Mouse (Mus musculus) thymus, postnatal 14 days (tissue): ENCODE measurements around the gene Stat1.

ENCODE experiments used
- DNase-seq: peaks from one replicate; pipeline ENCODE4 v3.0.0; 2021

The Stat1 gene

DNA sequence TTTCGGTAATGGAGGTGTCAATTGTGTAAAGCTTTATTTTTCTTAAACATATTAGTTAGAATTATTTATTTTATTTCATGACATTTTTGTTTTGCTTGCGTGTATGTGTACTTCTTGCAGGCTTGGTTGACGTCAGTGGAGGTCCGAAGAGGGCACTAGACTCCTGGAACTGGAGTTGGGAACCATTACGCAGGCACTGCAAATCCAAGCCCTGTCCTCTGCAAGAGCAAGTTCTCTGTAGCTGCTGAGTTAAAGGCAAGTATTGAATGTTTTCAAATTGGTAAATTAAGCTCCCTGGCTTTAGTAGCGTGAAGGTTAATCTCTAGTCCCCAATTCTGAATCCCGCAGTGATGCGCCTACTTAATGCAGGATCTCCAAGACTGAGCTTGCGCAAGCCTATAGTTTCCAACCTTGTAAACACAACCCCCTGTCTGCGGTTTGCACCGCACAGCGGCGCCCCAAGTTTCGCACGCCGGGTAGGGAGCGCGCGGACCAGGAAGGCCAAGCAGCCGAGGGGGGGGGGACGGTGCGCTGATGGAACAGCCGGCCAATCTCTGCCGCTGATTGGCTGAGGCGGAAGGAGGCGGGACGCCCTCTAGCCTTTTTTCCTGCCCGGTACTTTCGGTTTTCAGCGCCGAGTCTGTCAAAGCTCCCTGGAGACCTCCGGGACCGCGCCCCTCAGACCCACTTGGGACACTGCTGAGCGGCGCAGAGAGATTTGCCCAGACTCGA is at the start of gene Stat1:
Stat1 (plus strand) TSS at position 581 of the 732 bp plus-strand sequence.
- DNase-seq = peak; percentile 93

- DNase-seq = peak; percentile 18
Observed at GRCm38 (mm10) chr1:52079724-52080367, 39.4 kb upstream of the Stat1 start.

- no peak for DNase-seq
Observed at GRCm38 (mm10) chr1:52080375-52080774, 38.9 kb upstream of the Stat1 start.

- DNase-seq = no peak
Observed at GRCm38 (mm10) chr1:52086236-52086635, 33.0 kb upstream of the Stat1 start.

DNA sequence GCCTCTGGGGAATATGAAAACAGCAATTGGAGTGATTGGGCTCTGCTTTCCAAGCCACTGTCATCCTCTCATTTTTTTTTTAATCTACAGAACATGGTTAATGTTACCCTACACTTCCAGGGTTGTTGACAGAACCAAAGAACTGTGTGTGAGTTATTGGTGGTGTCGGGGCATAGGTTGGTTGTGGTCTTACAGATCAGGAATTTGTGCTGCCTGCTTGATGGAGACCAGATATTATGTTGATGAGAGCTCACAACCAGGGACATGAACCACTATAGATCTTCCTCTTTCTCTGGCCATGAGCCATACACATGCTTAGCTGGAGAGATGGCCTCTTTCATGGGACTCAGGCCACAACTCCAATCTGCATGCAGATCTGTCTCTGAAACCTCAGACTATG is 32.1 kb upstream of the Stat1 start:
- no peak for DNase-seq

DNA sequence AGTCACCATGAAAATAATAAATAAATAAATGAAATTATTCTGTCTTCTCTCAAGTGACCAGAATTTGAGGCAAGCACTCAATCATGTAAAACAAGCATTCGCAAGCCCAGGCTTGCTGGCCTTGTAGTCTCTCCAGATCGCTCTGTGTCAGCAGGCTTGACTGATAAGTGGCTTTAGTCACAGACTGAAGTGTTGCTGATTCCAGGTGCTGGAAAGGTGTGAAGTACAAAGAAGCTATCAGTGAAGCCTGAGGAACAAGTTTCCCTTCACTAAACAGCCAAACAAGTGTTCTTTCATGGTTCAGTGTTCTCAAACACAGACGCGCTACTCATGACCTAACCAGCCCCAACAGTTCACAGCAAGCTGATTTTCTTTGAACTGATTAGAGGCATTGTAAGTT is 30.6 kb upstream of the Stat1 start:
- DNase-seq = no peak

DNA sequence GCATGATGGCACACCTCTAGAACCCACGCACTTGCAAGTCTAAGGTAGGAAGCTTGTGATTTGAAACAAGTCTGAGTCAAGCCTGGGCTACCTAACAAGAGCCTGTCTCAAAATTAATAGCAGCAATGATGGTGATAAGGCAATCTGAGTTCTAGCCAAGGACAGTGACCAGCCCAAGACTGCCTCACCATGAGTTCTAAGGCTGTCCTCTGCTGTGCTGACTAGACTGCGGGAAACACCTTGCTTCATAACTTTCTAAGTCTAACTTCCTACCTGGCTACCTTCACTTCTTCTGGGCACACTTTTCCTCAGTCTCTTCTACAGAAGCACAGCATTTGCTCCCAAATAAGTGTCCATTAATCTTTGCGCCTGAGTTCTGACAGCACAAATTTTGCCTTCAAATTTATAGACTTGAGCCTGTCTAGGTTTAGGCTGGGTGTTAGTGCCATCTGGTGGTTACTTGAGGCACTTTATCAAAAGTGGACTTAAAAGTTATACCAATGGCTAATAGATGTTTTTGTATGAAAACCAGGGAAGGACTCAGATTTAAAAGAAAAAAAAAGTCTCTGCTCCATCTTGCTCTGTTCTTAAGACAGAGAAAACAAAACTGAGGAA is 20.5 kb upstream of the Stat1 start:
- peak; percentile 60 for DNase-seq

DNA sequence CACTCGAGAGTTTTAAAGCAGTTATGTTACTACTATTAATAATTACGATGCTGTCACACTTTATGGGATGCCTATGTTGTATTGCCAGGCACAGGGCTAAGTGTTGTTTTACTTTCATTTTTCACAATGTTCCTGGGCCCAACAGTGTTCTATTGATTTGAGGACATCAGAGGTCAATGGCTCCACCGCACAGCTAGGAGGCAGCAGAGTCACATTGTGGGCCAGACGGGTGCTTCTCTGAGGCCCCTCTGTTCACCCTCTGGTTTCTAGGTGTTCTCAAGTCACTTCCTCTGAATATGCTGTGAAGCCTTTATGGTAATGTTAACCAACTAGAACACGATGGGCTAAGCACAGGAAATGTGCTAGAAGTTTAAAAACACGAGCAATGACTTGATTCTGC is 18.7 kb upstream of the Stat1 start:
- DNase-seq = peak; percentile 69

- no peak for DNase-seq
Observed at GRCm38 (mm10) chr1:52102795-52103194, 16.4 kb upstream of the Stat1 start.

GRCm38 (mm10) chr1:52107206-52107605 is 12.0 kb upstream of the Stat1 start:
- DNase-seq = no peak

DNA sequence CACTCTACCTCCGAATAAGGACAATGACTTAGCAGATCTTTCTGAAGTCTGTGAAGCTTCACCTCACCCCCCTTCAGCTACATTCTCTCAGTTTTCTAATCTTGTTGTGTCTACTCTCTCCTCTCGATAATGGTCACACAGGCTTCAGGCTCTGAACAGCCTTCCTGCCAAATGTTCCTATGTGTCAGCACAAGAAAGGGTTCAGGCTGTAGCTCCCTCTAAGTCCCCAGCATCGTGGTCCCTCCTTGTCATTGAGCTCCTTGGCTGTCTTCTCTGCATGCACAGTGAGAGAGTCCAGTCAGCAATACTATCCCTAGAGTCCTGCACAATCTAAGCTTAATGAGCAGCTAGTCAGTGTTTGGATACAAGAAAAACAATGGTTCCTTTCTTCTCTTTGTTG is 8.0 kb upstream of the Stat1 start:
- no peak for DNase-seq

GRCm38 (mm10) chr1:52112301-52112700 is 6.9 kb upstream of the Stat1 start:
- DNase-seq = no peak

DNA sequence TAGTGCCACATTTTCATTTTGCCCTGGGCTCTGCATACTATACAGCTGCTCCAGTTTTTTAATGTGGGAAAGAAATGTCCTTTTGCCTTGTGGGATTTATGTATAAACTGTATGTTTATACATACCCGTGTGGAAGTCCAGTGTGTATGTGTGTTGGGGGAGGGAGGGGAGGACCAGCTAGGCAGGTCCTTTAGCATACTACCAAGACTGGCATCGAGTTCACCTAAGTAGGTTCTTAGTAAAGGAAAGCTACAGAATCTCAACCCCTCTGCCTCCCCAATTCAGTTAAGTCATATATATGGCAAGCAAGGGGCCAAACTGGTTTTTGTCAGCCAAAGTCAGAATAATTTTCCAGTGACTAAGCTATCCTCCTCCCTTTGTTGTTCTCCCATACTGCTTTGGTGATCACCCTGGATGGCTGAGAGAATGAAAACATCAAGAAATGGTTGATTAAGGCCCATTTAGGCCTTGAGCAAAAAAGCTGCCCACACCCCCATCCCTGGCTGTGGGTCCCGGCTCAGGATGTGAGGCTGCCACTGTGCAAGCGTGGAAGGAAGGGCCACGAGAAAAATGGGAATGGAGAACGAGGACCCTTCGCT is 6.1 kb upstream of the Stat1 start:
- DNase-seq = no peak

GRCm38 (mm10) chr1:52113666-52114069 is 5.6 kb upstream of the Stat1 start:
- DNase-seq = peak; percentile 99

DNA sequence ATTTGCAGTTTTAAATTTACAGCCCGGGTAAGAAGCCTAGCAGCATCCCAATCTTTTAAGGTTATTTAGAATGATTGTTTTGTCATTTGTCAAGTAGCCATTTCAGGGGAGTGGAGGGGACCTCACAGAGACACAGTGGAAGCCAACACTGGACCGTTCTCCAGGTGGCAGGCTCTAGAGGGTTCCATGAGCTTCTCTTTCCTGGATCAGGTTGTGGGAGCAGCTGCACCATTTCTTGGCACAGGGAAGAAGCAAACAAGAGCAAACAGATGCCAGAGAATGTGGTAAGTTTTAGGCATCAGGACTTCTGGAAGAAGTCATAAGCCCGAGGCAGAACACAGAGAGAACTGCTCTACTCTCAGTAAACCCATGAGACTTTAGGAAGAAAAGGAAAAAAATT is 2.8 kb upstream of the Stat1 start:
- no peak for DNase-seq

DNA sequence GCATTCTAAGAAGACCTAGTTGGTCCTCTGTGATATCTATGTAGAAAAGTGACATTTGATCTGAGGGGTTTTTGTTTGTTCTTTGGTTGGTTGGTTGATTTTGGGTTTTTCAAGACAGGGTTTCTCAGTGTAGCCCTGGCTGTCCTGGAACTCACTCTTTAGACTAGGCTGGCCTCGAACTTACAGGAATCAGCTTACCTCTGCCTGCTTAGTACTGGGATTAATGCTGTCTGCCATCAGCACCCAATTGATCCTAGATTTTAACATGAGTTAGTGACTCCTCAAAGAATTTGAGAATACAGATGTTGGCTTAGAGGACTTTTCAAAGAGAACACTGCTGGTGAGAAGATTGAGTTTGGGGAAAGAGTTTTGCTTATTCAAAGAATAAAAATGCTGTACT is 1.5 kb upstream of the Stat1 start:
- DNase-seq = no peak

GRCm38 (mm10) chr1:52119691-52120090 is 451 bp downstream of the Stat1 start:
- no peak for DNase-seq

DNA sequence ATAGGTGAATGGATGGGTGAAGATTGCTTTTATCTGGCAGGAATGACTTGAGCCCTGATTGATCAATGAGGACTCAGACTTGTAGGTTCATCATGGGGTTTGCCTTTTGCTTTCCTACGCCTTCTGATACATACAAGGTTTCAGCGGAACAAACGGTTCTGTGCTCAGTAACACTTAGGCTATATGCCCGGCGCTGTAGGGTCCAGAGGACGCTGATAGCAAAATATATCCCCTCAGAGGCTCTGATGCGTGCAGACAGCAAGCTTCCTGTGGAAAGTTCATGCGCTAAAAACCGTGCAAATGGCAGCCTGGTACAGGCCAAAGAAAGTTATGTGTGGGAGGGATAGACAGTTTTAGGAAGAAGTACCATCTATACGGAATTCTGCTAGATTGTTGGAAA is 951 bp downstream of the Stat1 start:
- DNase-seq = peak; percentile 18

DNA sequence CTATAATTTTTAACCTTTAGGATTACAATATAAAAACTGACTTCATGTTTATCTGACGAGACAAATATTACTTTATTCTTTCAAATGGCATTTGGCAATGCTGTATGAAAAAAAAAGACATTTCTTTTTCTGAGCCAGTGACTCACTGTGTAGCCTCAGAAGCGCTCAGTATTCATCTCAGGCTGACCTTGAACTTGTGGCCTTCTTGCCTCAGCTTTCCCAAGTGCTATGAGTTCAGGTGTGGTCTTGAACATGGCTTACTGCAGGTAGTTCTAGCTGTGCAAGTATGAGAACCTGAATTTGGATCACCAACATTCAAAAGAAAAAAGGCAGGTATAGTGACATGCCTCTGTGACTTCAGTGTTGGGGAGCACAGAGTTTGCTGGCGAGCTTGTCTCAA is 1.8 kb downstream of the Stat1 start:
- no peak for DNase-seq

DNA sequence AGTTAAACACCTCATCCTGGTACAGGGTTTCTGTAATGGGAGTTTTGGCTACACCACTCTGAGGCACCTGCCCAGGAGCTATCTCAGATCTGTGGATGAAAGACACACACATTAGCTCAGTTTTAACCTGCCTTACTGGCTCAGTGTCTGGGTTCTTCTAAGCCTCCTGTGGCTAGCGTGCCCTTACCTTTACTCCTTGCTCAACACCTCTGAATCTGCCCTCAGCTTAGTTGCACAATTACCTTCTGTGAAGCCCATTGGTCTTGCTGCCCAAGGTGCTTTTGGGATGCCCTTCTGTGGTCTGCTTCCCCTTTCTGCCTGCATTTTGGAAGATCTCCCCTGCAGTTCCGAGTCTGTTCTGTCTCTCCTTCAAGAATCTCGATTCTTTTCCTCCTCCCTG is 5.6 kb downstream of the Stat1 start:
- DNase-seq = no peak

DNA sequence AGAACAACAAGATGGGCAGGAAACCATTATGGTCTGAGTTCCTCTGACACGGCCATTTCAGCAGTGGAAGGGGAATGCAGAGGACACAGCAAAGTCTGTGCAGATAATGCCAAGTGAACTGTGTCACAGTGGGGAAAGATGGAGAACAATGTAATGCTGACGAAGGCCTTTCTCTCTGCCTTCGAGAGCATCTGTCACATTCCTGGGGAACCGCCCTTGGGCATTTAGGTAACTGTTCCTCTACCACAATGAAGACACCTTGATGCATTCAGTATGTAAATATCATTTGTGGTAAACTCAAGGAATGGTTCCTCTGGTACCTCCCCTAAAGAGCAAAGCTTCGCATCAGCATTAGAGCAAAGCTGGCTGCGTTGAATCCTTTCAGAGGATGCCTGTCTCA is 8.1 kb downstream of the Stat1 start:
- DNase-seq = no peak

DNA sequence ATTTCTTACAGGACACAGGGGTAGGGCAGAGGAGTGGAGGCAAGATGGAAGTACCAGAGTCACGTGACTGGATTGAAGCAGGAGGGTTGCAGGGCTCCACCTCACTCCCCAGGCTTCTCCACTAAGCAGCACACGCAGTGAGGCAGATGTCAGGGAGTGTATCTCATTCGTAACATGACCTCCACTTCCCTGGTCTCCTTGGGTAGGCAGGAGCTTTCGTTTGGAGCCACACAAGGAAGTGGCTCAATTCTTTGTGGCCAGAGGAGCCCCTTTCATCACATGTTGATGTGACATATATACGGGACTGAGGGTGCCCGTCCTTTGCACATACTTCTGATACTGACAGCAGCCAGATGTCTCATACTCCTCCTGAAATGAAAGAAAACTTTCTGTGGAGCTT is 10.6 kb downstream of the Stat1 start:
- no peak for DNase-seq

DNA sequence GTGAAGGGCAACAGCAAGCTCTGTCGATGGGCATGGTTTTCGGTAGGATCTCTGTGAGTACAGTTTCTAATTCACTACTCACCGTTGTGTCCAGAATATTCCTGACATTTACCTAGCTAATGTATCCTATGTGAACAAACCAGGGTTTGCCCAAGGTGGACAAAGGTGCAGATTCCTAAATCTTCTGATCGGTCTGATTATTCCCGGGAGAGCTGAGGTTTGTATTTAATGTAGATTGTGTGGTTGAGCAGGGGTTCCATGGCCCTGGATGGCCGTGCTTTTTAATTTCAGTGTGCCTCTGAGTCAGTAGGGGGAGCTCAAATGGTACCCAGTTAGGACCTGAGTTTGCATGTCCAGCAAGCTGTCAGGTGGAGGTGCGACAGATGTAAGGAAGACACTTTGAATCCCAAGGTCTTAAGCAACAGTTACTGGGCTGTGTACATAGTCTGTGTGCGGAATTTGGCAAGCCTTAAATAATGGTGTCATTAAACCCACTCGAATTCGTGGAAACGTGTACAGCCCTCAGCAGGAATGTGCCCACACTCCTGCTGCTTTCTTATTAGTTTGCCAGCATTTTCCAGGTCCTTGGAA is 12.6 kb downstream of the Stat1 start:
- no peak for DNase-seq

DNA sequence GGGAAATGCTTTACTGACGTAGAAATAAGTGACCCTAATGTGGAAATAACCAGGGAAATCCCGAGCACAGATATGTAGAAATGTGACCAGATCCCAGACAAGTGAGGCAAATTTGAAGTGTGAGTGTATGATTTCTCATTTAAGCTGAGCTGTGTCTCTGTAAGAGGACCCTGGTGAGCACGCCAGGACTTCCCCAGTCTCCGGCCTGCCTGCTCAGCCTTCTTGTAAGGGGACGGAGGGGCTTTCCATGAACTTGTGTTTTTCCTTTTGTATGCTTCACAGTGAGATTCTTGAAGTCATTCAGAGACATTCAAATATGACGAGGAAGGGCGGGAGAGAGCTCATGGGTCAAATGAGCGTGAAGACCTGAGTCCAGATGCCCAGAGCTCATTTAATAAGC is 14.0 kb downstream of the Stat1 start:
- DNase-seq = no peak
